Mouse (Mus musculus) stomach, embryonic 14.5 days (tissue): ENCODE data around the gene Rad23b. TPM values are rescaled to one million over a fixed set of nuclear protein-coding genes. Genes with fewer than 3 reads are reported as not detected.

Experiments
- ATAC-seq: fragments of 200-750 bp; cut with Nextera tagmentation; 2 replicates; pipeline ENCODE4 v1.8.0; 2017; ENCODE audit warnings: low read depth, moderate TSS enrichment; ENCODE audit not compliant: insufficient number of reproducible peaks, insufficient read depth, low FRiP score
- H3K27ac ChIP-seq: fragments of 300-500 bp; sonication (generic); 2 replicates; pipeline ENCODE4 v1.5.1; 2014; ENCODE audit warnings: mild to moderate bottlenecking, low read length, moderate library complexity, mixed read lengths
- H3K27me3 ChIP-seq: fragments of 300-500 bp; sonication (generic); 2 replicates; pipeline ENCODE4 v1.6.1; 2014; ENCODE audit warnings: low read length, control low read depth, mixed read lengths; ENCODE audit not compliant: control insufficient read depth, insufficient read depth
- H3K36me3 ChIP-seq: fragments of 300-500 bp; sonication (generic); 2 replicates; pipeline ENCODE4 v1.6.1; 2014; ENCODE audit warnings: mild to moderate bottlenecking, control low read depth, low read length, moderate library complexity, mixed read lengths; ENCODE audit not compliant: control insufficient read depth, insufficient read depth
- H3K4me1 ChIP-seq: fragments of 300-500 bp; sonication (generic); 2 replicates; pipeline ENCODE4 v1.6.1; 2014; ENCODE audit warnings: low read length, control low read depth, mixed read lengths; ENCODE audit not compliant: control insufficient read depth, insufficient read depth
- H3K4me2 ChIP-seq: fragments of 300-500 bp; sonication (generic); replicated peaks from 2 replicates; pipeline ENCODE4 v1.6.1; 2014; ENCODE audit warnings: low read depth, low read length, control low read depth
- H3K4me3 ChIP-seq: fragments of 300-500 bp; sonication (generic); 2 replicates; pipeline ENCODE4 v1.5.1; 2014; ENCODE audit warnings: low read depth, low read length, control low read depth
- H3K9ac ChIP-seq: fragments of 300-500 bp; sonication (generic); replicated peaks from 2 replicates; pipeline ENCODE4 v1.6.1; 2014; ENCODE audit warnings: low read depth, mild to moderate bottlenecking, control low read depth, low read length, moderate library complexity, mixed read lengths
- H3K9me3 ChIP-seq: fragments of 300-500 bp; sonication (generic); 2 replicates; pipeline ENCODE4 v1.6.1; 2016; ENCODE audit warnings: low read depth, low read length, control low read depth; ENCODE audit not compliant: control insufficient read depth
- WGBS: fragments of 180-500 bp; shearing (Covaris S2); extraction: QIAGEN DNeasy Blood & Tissue Kit; methylation state at CpG from one replicate; pipeline ENCODE4 v1.1.7; 2014; 5-methylcytosine and 5-hydroxymethylcytosine counted together
- polyA plus RNA-seq: library from polyadenylated mRNA; unstranded; fragments of >200 nt; fragmentation: Nextera tagmentation; extraction: Ambion mirVana; gene quantifications from 2 replicates; pipeline ENCODE4 v1.2.1, GENCODE M21; 2014

Gene Rad23b
- polyA plus RNA-seq, 1 experiment from 2014 or later: 74.6 TPM

- Histone ChIP-seq H3K9ac (no peak overlapping the region; the same call in 1 of the 2 replicates), H3K27ac (peak overlapping the region; percentile 72), H3K9me3 (no peaks in the 10 kb centered on the region), H3K36me3 (no peaks in the 10 kb centered on the region), H3K27me3 (no peaks in the 10 kb centered on the region), H3K4me1 (peaks cover 10% of the 10 kb centered on the region; the same call in 1 of the 2 replicates), H3K4me3 (peak overlapping the region; percentile 98), H3K4me2 (peak overlapping the region; percentile 42)
- 5% methylated on average over 11 of the region's 12 CpGs for whole genome bisulfite sequencing
- ATAC-seq: no peak
Measured at GRCm38 (mm10) chr4:55348759-55349451, 938 bp upstream of the Rad23b start.

GRCm38 (mm10) chr4:55350219-55350931 is 532 bp downstream of the Rad23b start:
- no peaks in the 10 kb centered on the region for H3K27me3 ChIP-seq
- peak overlapping the region; percentile 89 for H3K27ac ChIP-seq
- ATAC-seq: peak; percentile 44
- no peaks in the 10 kb centered on the region for H3K36me3 ChIP-seq
- peak overlapping the region; percentile 67 for H3K4me2 ChIP-seq
- H3K4me3 ChIP-seq: peak overlapping the region; percentile 98
- H3K9ac ChIP-seq: peak overlapping the region; percentile 89
- no peaks in the 10 kb centered on the region for H3K9me3 ChIP-seq
- WGBS: under 1% methylated on average over 52 of the region's 66 CpGs
- peaks cover 10% of the 10 kb centered on the region; the same call in 1 of the 2 replicates for H3K4me1 ChIP-seq

GRCm38 (mm10) chr4:55351037-55351436 is 1.2 kb downstream of the Rad23b start:
- no peaks in the 10 kb centered on the region for H3K9me3 ChIP-seq
- H3K4me3 ChIP-seq: peak overlapping the region; percentile 98
- ATAC-seq: no peak
- H3K36me3 ChIP-seq: no peaks in the 10 kb centered on the region; the same call in 1 of the 2 replicates
- H3K9ac ChIP-seq: peak overlapping the region; percentile 89
- H3K4me2 ChIP-seq: peak overlapping the region; percentile 67
- H3K27me3 ChIP-seq: no peaks in the 10 kb centered on the region
- H3K27ac ChIP-seq: peak overlapping the region; percentile 89; the same call in 1 of the 2 replicates
- WGBS: 15% methylated on average over 12 of the region's 12 CpGs
- H3K4me1 ChIP-seq: peaks cover 10% of the 10 kb centered on the region; the same call in 1 of the 2 replicates

GRCm38 (mm10) chr4:55351860-55352259 is 2.0 kb downstream of the Rad23b start:
- H3K4me1 ChIP-seq: peaks cover 10% of the 10 kb centered on the region; the same call in 1 of the 2 replicates
- H3K27me3 ChIP-seq: no peaks in the 10 kb centered on the region
- peak overlapping the region; percentile 67 for H3K4me2 ChIP-seq
- H3K27ac ChIP-seq: no peak overlapping the region
- H3K4me3 ChIP-seq: no peak overlapping the region; the same call in 1 of the 2 replicates
- no peak overlapping the region for H3K9ac ChIP-seq
- no peaks in the 10 kb centered on the region; the same call in 1 of the 2 replicates for H3K36me3 ChIP-seq
- no peaks in the 10 kb centered on the region for H3K9me3 ChIP-seq
- no peak for ATAC-seq

GRCm38 (mm10) chr4:55354038-55354437 is 4.2 kb downstream of the Rad23b start:
- WGBS: 91% methylated on average over 1 of the region's 1 CpGs
- H3K9me3 ChIP-seq: no peaks in the 10 kb centered on the region
- H3K4me3 ChIP-seq: no peak overlapping the region

GRCm38 (mm10) chr4:55355845-55356244 is 6.0 kb downstream of the Rad23b start:
- H3K36me3 ChIP-seq: no peaks in the 10 kb centered on the region; the same call in 1 of the 2 replicates
- no peak overlapping the region for H3K4me3 ChIP-seq
- H3K27me3 ChIP-seq: no peaks in the 10 kb centered on the region
- 0 out of 2 replicates have a peak, but pooled peaks cover 5% of the 10 kb centered on the region for H3K4me1 ChIP-seq
- H3K9me3 ChIP-seq: no peaks in the 10 kb centered on the region
- no peak overlapping the region for H3K9ac ChIP-seq
- no peak for ATAC-seq
- 83% methylated on average over 1 of the region's 1 CpGs for WGBS
- no peak overlapping the region for H3K27ac ChIP-seq
- no peak overlapping the region for H3K4me2 ChIP-seq

More at GRCm38 (mm10) chr4:55354038-55354437, 4.2 kb downstream of the Rad23b start:
- Histone ChIP-seq H3K4me2 (no peak overlapping the region), H3K27ac (no peak overlapping the region), H3K9ac (no peak overlapping the region), H3K36me3 (no peaks in the 10 kb centered on the region; the same call in 1 of the 2 replicates), H3K4me1 (peaks cover 6% of the 10 kb centered on the region; the same call in 1 of the 2 replicates), H3K27me3 (no peaks in the 10 kb centered on the region)
- no peak for ATAC-seq

GRCm38 (mm10) chr4:55356726-55357125 is 6.9 kb downstream of the Rad23b start:
- H3K4me3 ChIP-seq: no peak overlapping the region
- ATAC-seq: no peak
- 85% methylated on average over 3 of the region's 3 CpGs for WGBS
- H3K36me3 ChIP-seq: no peaks in the 10 kb centered on the region; the same call in 1 of the 2 replicates
- 0 out of 2 replicates have a peak, but pooled peaks cover 5% of the 10 kb centered on the region for H3K4me1 ChIP-seq
- no peaks in the 10 kb centered on the region for H3K9me3 ChIP-seq
- H3K9ac ChIP-seq: no peak overlapping the region
- no peak overlapping the region for H3K27ac ChIP-seq
- H3K27me3 ChIP-seq: no peaks in the 10 kb centered on the region
- H3K4me2 ChIP-seq: no peak overlapping the region

GRCm38 (mm10) chr4:55363866-55364265 is 14.0 kb downstream of the Rad23b start:
- H3K9me3 ChIP-seq: no peaks in the 10 kb centered on the region; the same call in 1 of the 2 replicates
- H3K4me2 ChIP-seq: no peak overlapping the region
- H3K27ac ChIP-seq: no peak overlapping the region
- H3K27me3 ChIP-seq: no peaks in the 10 kb centered on the region
- H3K4me1 ChIP-seq: no peaks in the 10 kb centered on the region
- WGBS: 94% methylated on average over 4 of the region's 4 CpGs
- no peak overlapping the region for H3K4me3 ChIP-seq
- H3K9ac ChIP-seq: no peak overlapping the region
- ATAC-seq: no peak
- H3K36me3 ChIP-seq: peaks cover 3% of the 10 kb centered on the region
